Mouse (Mus musculus) liver (tissue): ENCODE measurements around the gene Ano6.

ENCODE experiments used
- DNase-seq: peaks from one replicate; pipeline ENCODE4 v3.0.0-alpha.2; 2020; ENCODE audit warnings: mixed read lengths

Gene Ano6

GRCm38 (mm10) chr15:95944299-95944698 is 153.7 kb downstream of the Ano6 start:
- DNase-seq = no peak

GRCm38 (mm10) chr15:95945951-95946708 is 155.5 kb downstream of the Ano6 start:
- DNase-seq = no peak

- no peak for DNase-seq
Observed at GRCm38 (mm10) chr15:95948411-95948810, 157.8 kb downstream of the Ano6 start.

- no peak for DNase-seq
Observed at GRCm38 (mm10) chr15:95949336-95949735, 158.7 kb downstream of the Ano6 start.

DNA sequence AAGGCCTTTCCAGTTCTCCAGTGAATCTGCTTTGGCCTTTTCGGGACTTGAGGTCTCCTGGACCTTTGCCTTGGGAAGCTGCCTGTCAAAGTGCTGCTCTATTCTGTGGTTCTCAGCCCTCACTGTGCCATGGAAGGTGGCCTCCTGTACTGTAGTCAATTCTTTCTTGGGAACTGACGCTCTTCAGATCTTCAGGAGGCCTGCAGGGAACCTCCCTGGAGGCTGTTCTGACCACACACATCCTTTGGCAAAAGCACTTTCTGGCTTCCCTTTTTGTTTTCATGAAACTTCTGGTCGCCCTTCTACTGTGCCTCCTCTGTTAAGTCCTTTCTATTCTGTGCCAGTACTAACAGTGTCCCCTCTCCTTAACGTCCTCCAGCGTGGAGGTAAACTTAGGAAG is 160.9 kb downstream of the Ano6 start:
- no peak for DNase-seq

DNA sequence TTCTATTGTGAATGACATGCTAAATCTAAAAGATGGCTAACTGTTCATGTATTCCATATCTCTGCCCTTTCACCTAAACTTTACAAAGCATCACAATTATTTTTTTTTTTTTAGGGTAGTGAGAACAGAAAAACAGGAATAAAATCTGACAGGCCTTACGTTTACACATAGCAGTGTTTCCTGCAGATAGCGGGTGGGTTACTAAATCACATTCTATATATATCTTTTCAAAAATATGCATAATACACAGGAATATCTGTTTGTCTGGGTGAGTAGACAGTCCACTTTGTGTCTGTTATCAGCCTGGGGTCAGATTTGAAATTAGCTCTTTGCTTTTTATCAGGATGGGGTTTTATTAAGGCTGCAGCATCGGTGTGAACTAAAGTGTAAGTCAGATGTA is 166.0 kb downstream of the Ano6 start:
- no peak for DNase-seq

GRCm38 (mm10) chr15:95962411-95963123 is 171.9 kb downstream of the Ano6 start:
- DNase-seq = no peak

DNA sequence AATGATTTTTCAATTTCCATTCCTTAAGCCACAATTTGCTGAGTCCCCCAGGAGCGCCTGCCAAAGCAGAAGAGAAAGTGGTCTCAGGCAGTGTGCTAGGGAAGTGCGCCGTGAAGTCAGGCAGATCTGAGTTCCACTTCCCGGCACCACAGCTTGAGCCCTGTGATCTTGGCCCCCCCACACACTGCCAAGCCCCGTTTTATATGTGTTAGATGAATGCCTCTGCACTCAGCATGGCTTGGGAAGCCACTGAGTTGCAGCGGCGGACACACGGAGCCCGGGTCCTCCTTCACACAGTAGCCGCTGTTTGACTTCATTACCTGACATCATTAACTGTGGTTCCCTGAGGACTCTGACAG is 172.5 kb downstream of the Ano6 start:
- no peak for DNase-seq

- no peak for DNase-seq
Observed at GRCm38 (mm10) chr15:95963533-95964250, 173.0 kb downstream of the Ano6 start.

GRCm38 (mm10) chr15:95964251-95964561 is 173.6 kb downstream of the Ano6 start:
- DNase-seq = no peak

GRCm38 (mm10) chr15:95966979-95967378 is 176.3 kb downstream of the Ano6 start:
- no peak for DNase-seq

GRCm38 (mm10) chr15:95967516-95968196 is 177.0 kb downstream of the Ano6 start:
- DNase-seq = no peak

DNA sequence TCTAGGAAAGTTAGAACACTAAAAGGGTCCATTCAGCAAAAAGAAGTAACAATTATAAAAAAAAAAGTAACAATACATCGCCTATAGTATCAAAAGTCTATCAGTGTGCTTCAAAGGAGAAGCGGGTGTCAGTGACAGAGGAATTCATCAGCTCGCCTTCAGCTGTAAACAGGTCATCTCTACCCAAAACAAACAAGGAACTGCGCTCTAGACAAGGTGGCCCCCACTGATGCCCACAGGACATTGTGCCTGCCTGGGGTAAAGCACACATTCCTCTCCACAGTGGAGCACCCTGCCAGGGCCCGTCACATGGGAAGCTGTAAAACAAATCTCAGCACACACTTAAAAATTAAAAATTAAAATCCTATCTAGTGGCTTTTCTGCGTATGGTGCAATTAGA is 179.0 kb downstream of the Ano6 start:
- DNase-seq = no peak

GRCm38 (mm10) chr15:95970176-95970575 is 179.5 kb downstream of the Ano6 start:
- no peak for DNase-seq

GRCm38 (mm10) chr15:95970691-95971090 is 180.0 kb downstream of the Ano6 start:
- no peak for DNase-seq

DNA sequence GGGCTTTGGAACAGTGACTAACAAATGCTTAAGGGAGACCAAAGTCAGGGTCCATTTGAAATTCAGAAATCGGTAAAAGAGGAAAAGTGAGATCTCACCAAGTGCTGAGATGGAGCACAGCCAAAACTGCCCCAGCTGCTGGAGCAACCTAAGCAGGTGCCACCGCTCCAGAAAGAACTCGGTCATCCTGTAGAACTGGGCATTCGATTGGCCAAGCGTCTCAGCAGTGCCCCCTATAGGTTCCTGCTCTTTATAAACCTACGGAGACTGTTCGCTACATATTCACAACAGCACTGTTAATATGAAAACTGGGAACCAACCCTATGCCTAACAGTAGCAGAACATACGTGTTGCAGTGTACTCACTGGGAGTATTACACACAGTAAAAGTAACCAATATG is 180.7 kb downstream of the Ano6 start:
- DNase-seq = no peak

GRCm38 (mm10) chr15:95972156-95972555 is 181.5 kb downstream of the Ano6 start:
- no peak for DNase-seq

DNA sequence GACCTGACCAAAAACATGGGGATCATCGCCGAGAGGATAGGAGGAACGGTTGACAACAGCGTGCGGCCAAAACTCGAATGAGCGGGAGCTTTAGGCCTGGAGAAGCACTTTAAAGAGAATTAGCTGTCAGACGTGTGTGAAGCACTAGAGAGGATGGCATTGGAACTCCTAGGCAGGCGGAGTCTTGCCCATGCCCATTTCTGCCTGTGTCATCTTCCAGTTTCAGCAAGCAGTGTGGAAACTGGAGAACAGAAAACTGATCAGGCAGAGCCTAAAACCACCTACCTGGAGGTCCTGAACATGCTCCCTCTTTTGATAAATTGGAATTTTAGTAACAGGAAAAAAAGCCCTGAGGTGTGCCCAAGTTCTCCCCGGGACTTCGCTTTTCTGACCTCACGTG is 182.0 kb downstream of the Ano6 start:
- no peak for DNase-seq

- no peak for DNase-seq
Observed at GRCm38 (mm10) chr15:95974021-95974597, 183.5 kb downstream of the Ano6 start.

DNA sequence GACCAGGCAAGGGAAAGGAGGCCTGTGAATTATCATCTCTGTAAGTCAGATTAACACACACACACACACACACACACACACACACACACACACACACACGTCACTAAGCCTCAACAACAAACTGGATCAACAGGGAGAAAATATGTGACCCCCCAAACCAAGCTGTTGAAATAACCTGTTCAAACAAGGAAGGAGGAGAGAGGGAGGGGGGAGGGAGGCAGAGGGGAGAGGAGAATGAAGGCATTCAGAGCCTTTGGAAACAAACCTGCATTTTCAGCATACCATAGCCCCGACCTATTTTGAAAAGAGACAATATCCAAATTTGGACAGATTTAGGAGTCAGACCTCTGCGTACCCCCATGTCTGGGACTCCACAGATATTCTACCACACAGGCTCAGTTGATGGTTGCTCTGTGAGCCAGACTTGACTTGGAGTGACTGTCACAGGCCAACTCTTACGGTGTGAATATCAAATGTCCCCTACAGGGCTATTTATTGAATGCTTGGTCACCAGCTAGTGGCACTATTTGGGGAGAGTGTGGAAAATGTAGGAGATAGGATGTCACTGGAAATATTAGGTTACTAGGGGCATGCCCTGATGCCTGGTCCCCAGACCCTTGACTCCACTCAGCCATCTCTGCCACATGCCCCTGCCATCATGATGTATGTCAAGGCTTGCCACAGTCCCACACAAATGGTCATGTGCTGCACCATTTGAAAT is 185.7 kb downstream of the Ano6 start:
- no peak for DNase-seq

DNA sequence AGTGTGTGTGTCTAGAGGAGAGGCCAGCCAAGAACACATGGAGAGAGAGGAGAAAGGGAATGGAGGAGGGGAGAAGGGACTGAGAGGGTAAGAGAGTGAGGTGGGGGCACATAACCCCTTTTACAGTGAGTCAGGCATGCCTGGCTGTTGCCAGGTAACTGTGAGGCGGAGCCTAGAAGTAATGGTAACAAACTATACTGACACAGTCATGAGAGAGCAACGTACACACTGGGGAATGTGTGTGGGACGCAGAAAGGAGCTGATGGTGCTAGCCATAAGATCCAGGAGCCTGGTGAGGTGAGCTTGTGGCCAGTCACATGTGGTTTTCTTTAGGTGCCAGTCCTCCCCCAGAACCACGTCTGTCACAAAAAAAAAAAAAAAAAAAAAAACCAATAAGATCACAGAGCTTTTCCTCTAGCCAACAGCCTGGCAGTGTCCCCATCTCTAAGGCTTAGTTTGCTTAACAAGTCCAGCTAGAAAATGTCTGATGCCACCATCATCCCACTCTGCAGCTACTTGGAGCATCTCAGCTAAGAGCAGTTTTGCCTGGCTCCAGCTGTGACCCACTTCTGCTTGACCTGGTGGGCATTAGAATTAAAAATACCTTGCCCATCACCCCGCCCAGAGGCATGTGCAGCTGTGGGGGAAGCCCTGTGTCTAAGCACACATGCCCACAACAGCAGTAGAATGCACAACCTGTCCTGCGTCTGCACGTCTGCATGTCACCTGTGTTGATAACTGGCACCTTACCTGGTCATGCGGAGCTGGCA is 186.7 kb downstream of the Ano6 start:
- DNase-seq = no peak

DNA sequence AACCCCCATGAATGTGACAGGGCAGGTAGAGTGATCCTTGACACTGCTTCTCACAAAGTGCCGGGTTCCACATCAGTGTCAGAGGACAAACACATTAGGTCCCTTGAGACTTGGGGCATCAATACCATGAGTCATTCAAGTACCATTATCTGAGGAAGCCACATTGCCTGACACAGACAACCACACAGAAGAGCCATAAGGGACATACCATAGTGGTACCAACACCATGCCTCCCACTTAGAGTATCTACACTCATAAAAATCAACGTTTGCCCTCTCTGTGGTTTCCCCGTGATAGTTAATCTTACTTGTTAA is 187.3 kb downstream of the Ano6 start:
- DNase-seq = no peak
